Mouse (Mus musculus): Measurements from ENCODE around the gene Rap1gds1. TPM values are rescaled to one million over a fixed set of nuclear protein-coding genes. Genes with fewer than 3 reads are reported as not detected.

The Rap1gds1 gene
- 132 TPM for polyA plus RNA-seq (2017; shearing (Covaris generic))

GRCm38 (mm10) chr3:139074484-139075211 lies at the start of gene Rap1gds1:
Rap1gds1 (minus strand) TSS chr3:139075201.

Other genes with a start within 250 kb of the Rap1gds1 start
- gene Stpg2, start 130.5 kb upstream of the Rap1gds1 start, polyA plus RNA-seq (2017; shearing (Covaris generic)), result not detected

All from naive thymus-derived CD4-positive, alpha-beta T cell, adult 5 months (primary cell).